Mouse (Mus musculus) MEL (cell line): Measurements from ENCODE around the gene Trpv4. TPM values are rescaled to one million over a fixed set of nuclear protein-coding genes. Genes with fewer than 3 reads are reported as not detected.

ENCODE experiments used
- DNase-seq: peaks from one replicate; pipeline ENCODE4 v3.0.0; 2011; ENCODE audit warnings: low read depth, low spot score
- H3K27ac ChIP-seq: 2 replicates; pipeline ENCODE4 v1.5.1; 2012; ENCODE audit warnings: low read depth, mild to moderate bottlenecking, control low read depth, low read length, moderate library complexity; ENCODE audit not compliant: control insufficient read depth
- H3K27me3 ChIP-seq, 2 experiments: fragments of 150-350 bp in 1 of 2; sonication (generic) in 1 of 2; 2 replicates each; pipeline ENCODE4 v1.6.1; 2012; ENCODE audit warnings: low read length in 2 of 2, mild to moderate bottlenecking in 2 of 2, improper control_type of control experiment in 1 of 2, moderate library complexity in 1 of 2; ENCODE audit not compliant: insufficient read depth in 2 of 2, control insufficient read depth in 1 of 2
- H3K36me3 ChIP-seq, 2 experiments: 2 replicates each; pipeline ENCODE4 v1.6.1; 2012 to 2014; ENCODE audit warnings: low read length in 2 of 2, improper control_type of control experiment in 1 of 2, inconsistent platforms in 1 of 2, mild to moderate bottlenecking in 1 of 2; ENCODE audit not compliant: insufficient read depth in 2 of 2, control insufficient read depth in 1 of 2
- H3K4me1 ChIP-seq, 2 experiments: fragments of 150-350 bp in 1 of 2; sonication (generic) in 1 of 2; 2 replicates each; pipeline ENCODE4 v1.6.1; 2012; ENCODE audit warnings: low read length in 2 of 2, improper control_type of control experiment in 1 of 2, mild to moderate bottlenecking in 1 of 2; ENCODE audit not compliant: insufficient read depth in 2 of 2, control insufficient read depth in 1 of 2
- H3K4me3 ChIP-seq, 2 experiments: fragments of 150-350 bp in 1 of 2; sonication (generic) in 1 of 2; 2 replicates each; pipeline ENCODE4 v1.5.1; 2012; ENCODE audit warnings: low read depth in 2 of 2, low read length in 2 of 2, mild to moderate bottlenecking in 2 of 2, moderate library complexity in 2 of 2, control low read depth in 1 of 2, improper control_type of control experiment in 1 of 2; ENCODE audit not compliant: control insufficient read depth in 1 of 2, insufficient read depth in 1 of 2
- H3K79me2 ChIP-seq: 2 replicates; pipeline ENCODE4 v1.6.1; 2012; ENCODE audit warnings: mild to moderate bottlenecking, low read length, moderate library complexity; ENCODE audit not compliant: control insufficient read depth, poor library complexity, insufficient read depth
- H3K9ac ChIP-seq: 2 replicates; pipeline ENCODE4 v1.6.1; 2012; ENCODE audit warnings: low read depth, mild to moderate bottlenecking, control low read depth, low read length, moderate library complexity; ENCODE audit not compliant: control insufficient read depth, poor library complexity, severe bottlenecking
- H3K9me3 ChIP-seq: fragments of 150-350 bp; sonication (generic); replicated peaks from 2 replicates; pipeline ENCODE4 v1.6.1; 2012; ENCODE audit warnings: mild to moderate bottlenecking, low read length, improper control_type of control experiment, moderate library complexity; ENCODE audit not compliant: insufficient read depth
- BHLHE40 ChIP-seq: IDR thresholded peaks from 2 replicates; pipeline ENCODE4 v1.6.1; 2012; ENCODE audit warnings: low read depth, mild to moderate bottlenecking, inconsistent platforms, low read length, improper control_type of control experiment, borderline replicate concordance
- CHD1 ChIP-seq: IDR thresholded peaks from 2 replicates; pipeline ENCODE4 v1.6.1; 2012; ENCODE audit warnings: low read depth, mild to moderate bottlenecking, inconsistent platforms, low read length, improper control_type of control experiment
- CTCF ChIP-seq, 3 experiments: IDR thresholded peaks in 2 of 3; conservative IDR thresholded peaks in 1 of 3; 2 replicates each; pipeline ENCODE4 v1.5.1; 2011 to 2012; ENCODE audit warnings: low read length in 3 of 3, low read depth in 2 of 3, mild to moderate bottlenecking in 2 of 3, improper control_type of control experiment in 1 of 3, inconsistent platforms in 1 of 3, mixed read lengths in 1 of 3, moderate library complexity in 1 of 3; ENCODE audit not compliant: control insufficient read depth in 1 of 3, insufficient read depth in 1 of 3, poor library complexity in 1 of 3, severe bottlenecking in 1 of 3
- HCFC1 ChIP-seq: IDR thresholded peaks from 2 replicates; pipeline ENCODE4 v1.6.1; 2012; ENCODE audit warnings: low read depth, mild to moderate bottlenecking, inconsistent platforms, low read length, improper control_type of control experiment, moderate library complexity
- KAT2A ChIP-seq: conservative IDR thresholded peaks from 2 replicates; pipeline ENCODE4 v1.6.1; 2012; ENCODE audit warnings: low read depth, low read length, improper control_type of control experiment, inconsistent platforms
- MEF2A ChIP-seq: IDR thresholded peaks from 2 replicates; pipeline ENCODE4 v1.6.1; 2014; ENCODE audit warnings: low read depth, mild to moderate bottlenecking, inconsistent platforms, low read length, improper control_type of control experiment; ENCODE audit not compliant: poor library complexity, insufficient replicate concordance, severe bottlenecking; ENCODE audit errors: extremely low read depth
- MXI1 ChIP-seq: IDR thresholded peaks from 2 replicates; pipeline ENCODE4 v1.6.1; 2011; ENCODE audit warnings: mild to moderate bottlenecking, low read depth, low read length, improper control_type of control experiment
- MYC ChIP-seq: IDR thresholded peaks from 2 replicates; pipeline ENCODE4 v1.6.1; 2011; ENCODE audit warnings: low read depth, mild to moderate bottlenecking, low read length, improper control_type of control experiment, moderate library complexity
- NRF1 ChIP-seq: IDR thresholded peaks from 2 replicates; pipeline ENCODE4 v1.6.1; 2014; ENCODE audit warnings: low read depth, mild to moderate bottlenecking, inconsistent platforms, low read length, improper control_type of control experiment, moderate library complexity; ENCODE audit not compliant: poor library complexity, insufficient read depth, severe bottlenecking
- POLR2AphosphoS5 ChIP-seq: IDR thresholded peaks from 2 replicates; pipeline ENCODE4 v1.6.1; 2012; ENCODE audit warnings: low read depth, borderline replicate concordance, mild to moderate bottlenecking, inconsistent platforms, low read length, moderate library complexity, mixed read lengths
- USF1 ChIP-seq: IDR thresholded peaks from 2 replicates; pipeline ENCODE4 v1.6.1; 2014; ENCODE audit warnings: low read depth, mild to moderate bottlenecking, inconsistent platforms, low read length, improper control_type of control experiment, moderate library complexity
- USF2 ChIP-seq, 2 experiments: IDR thresholded peaks; 2 replicates each; pipeline ENCODE4 v1.6.1; 2011 to 2012; ENCODE audit warnings: improper control_type of control experiment in 2 of 2, low read length in 2 of 2, borderline replicate concordance in 1 of 2, inconsistent platforms in 1 of 2, low read depth in 1 of 2, mild to moderate bottlenecking in 1 of 2; ENCODE audit not compliant: insufficient read depth in 1 of 2
- ZNF384 ChIP-seq: IDR thresholded peaks from 2 replicates; pipeline ENCODE4 v1.6.1; 2012; ENCODE audit warnings: low read depth, mild to moderate bottlenecking, inconsistent platforms, low read length, improper control_type of control experiment
- polyA plus RNA-seq, 2 experiments: library from polyadenylated mRNA; stranded (reverse) in 1 of 2; unstranded in 1 of 2; fragments of >175 nt in 1 of 2; fragments of >200 nt in 1 of 2; gene quantifications; 2 replicates each; pipeline versions ENCODE4 v1.2.1 to v1.2.4; 2012; ENCODE audit warnings: low replicate concordance in 2 of 2, low read depth in 1 of 2; ENCODE audit not compliant: insufficient read length in 2 of 2, insufficient read depth in 1 of 2, missing spikeins in 1 of 2
- total RNA-seq: library from RNA; depleted of rRNA; stranded (reverse); fragments of 300-350 nt; gene quantifications from 2 replicates; pipeline ENCODE4 v1.2.3, GENCODE M21; 2012

Trpv4 gene
- total and polyA plus RNA-seq, 3 experiments: 0.29 TPM; not detected in 2

GRCm38 (mm10) chr5:114590043-114590913 lies 67.9 kb downstream of the Trpv4 start:
- Histone ChIP-seq H3K4me1 (peaks cover 0 to 25% of the 10 kb centered on the region in 2 experiments; a peak in 3 of 4 replicates), H3K36me3 (peaks cover 0 to 17% of the 10 kb centered on the region in 2 experiments; a peak in 2 of 4 replicates), H3K79me2 (no peaks in the 10 kb centered on the region)
- DNase-seq: peak; percentile 11
- TF ChIP-seq BHLHE40: no peak
- TF ChIP-seq CHD1: no peak
- no peak for TF ChIP-seq MEF2A
- TF ChIP-seq USF1: no peak
- no peak for TF ChIP-seq MXI1
- no peak for TF ChIP-seq MYC
- TF ChIP-seq, all 39 proteins: peak for 0
- Histone ChIP-seq H3K27ac (peak overlapping the region; percentile 61), H3K9me3 (no peaks in the 10 kb centered on the region), H3K4me3 (no peak overlapping the region), H3K9ac (0 out of 2 replicates have a peak overlapping the region, but pooled peaks have one; percentile 10), H3K27me3 (no peaks in the 10 kb centered on the region)

DNA sequence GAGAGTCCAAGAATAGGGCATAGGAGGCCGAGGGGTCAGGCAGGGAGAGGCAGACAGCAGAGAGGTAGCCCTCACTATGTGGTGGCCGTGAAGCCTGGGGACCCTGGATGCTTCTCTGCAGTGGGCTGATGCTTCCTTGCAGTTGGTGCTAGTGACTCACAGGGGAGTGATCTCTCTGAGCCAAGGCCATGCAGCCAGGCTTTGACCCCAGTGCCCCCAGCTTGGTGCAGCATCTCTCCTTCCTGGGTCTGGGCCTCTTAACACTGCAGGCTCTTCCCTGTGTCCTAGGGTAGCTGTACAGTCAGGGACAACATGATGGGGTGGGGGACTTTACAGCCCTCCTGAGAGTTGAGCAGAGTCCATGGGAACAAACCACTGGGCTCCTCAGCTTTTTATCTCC lies 68.8 kb downstream of the Trpv4 start:
- Histone ChIP-seq H3K4me1 (peaks cover 0 to 25% of the 10 kb centered on the region in 2 experiments; a peak in 3 of 4 replicates), H3K79me2 (no peaks in the 10 kb centered on the region), H3K27me3 (no peaks in the 10 kb centered on the region), H3K9me3 (no peaks in the 10 kb centered on the region), H3K27ac (no peak overlapping the region), H3K9ac (no peak overlapping the region), H3K36me3 (peaks cover 0 to 17% of the 10 kb centered on the region in 2 experiments; a peak in 2 of 4 replicates), H3K4me3 (no peak overlapping the region)
- TF ChIP-seq POLR2AphosphoS5 (no peak), BHLHE40 (no peak), NRF1 (no peak), USF2 (IDR thresholded peaks at IDR 0.05; ENCODE audit: borderline replicate concordance in 1 of 2, insufficient read depth in 1 of 2, low read depth in 1 of 2, low read length in 2 of 2) (no peak), HCFC1 (no peak), CTCF (IDR thresholded peaks at IDR 0.05 in 2 of 3, conservative IDR thresholded peaks at IDR 0.05 in 1 of 3; ENCODE audit: control insufficient read depth in 1 of 3, insufficient read depth in 1 of 3, low read depth in 2 of 3, low read length in 3 of 3, poor library complexity in 1 of 3, severe bottlenecking in 1 of 3) (no peak), KAT2A (no peak), ZNF384 (no peak)
- DNase-seq: no peak
